Mouse (Mus musculus) limb, embryonic 12.5 days (tissue): ENCODE results near the gene Pten. TPM values are rescaled to one million over a fixed set of nuclear protein-coding genes. Genes with fewer than 3 reads are reported as not detected.

ENCODE experiments used
- ATAC-seq: fragments of 200-750 bp; cut with Nextera tagmentation; 2 replicates; pipeline ENCODE4 v1.8.0; 2017; ENCODE audit warnings: low read depth, moderate TSS enrichment; ENCODE audit not compliant: insufficient number of reproducible peaks, insufficient read depth, low FRiP score, low TSS enrichment
- H3K27ac ChIP-seq: fragments of 300-500 bp; sonication (generic); 2 replicates; pipeline ENCODE4 v1.5.1; 2016; ENCODE audit warnings: mild to moderate bottlenecking, moderate library complexity
- H3K27me3 ChIP-seq: fragments of 300-500 bp; sonication (generic); 2 replicates; pipeline ENCODE4 v1.6.1; 2016; ENCODE audit warnings: mild to moderate bottlenecking, moderate library complexity
- H3K36me3 ChIP-seq: fragments of 300-500 bp; sonication (generic); 2 replicates; pipeline ENCODE4 v1.6.1; 2016; ENCODE audit warnings: mild to moderate bottlenecking, moderate library complexity
- H3K4me1 ChIP-seq: fragments of 300-500 bp; sonication (generic); replicated peaks from 2 replicates; pipeline ENCODE4 v1.6.1; 2016
- H3K4me2 ChIP-seq: fragments of 300-500 bp; sonication (generic); 2 replicates; pipeline ENCODE4 v1.6.1; 2016; ENCODE audit warnings: mild to moderate bottlenecking, moderate library complexity
- H3K4me3 ChIP-seq: fragments of 300-500 bp; sonication (generic); replicated peaks from 2 replicates; pipeline ENCODE4 v1.5.1; 2016; ENCODE audit warnings: mild to moderate bottlenecking
- H3K9ac ChIP-seq: fragments of 300-500 bp; sonication (generic); replicated peaks from 2 replicates; pipeline ENCODE4 v1.6.1; 2016; ENCODE audit warnings: mild to moderate bottlenecking, moderate library complexity
- H3K9me3 ChIP-seq: fragments of 300-500 bp; sonication (generic); 2 replicates; pipeline ENCODE4 v1.6.1; 2016; ENCODE audit warnings: mild to moderate bottlenecking, moderate library complexity
- WGBS: fragments of 180-500 bp; shearing (Covaris S2); methylation state at CpG from one replicate; pipeline ENCODE4 v1.1.7; 2016; 5-methylcytosine and 5-hydroxymethylcytosine counted together
- polyA plus RNA-seq: library from polyadenylated mRNA; unstranded; fragments of >200 nt; fragmentation: Nextera tagmentation; extraction: Ambion mirVana; gene quantifications from 2 replicates; pipeline ENCODE4 v1.2.1, GENCODE M21; 2016

Pten gene
- polyA plus RNA-seq, result 9.3 and 10.2 TPM in 2 replicates

GRCm38 (mm10) chr19:32756900-32757725 is at the start of gene Pten:
Gene Pten, plus strand, starts transcription at chr19:32757497.
- H3K9ac ChIP-seq, result peak within 1 kb of the TSS; percentile 97
- H3K4me2 ChIP-seq, result peak within 1 kb of the TSS; percentile 95
- under 1% methylated on average over 73 of the region's 77 CpGs for WGBS
- no peaks in the 10 kb centered on the region for H3K36me3 ChIP-seq
- H3K27me3 ChIP-seq, result peaks cover 16% of the 10 kb centered on the region
- peak; percentile 86 for ATAC-seq
- H3K4me1 ChIP-seq, result peaks cover 15% of the 10 kb centered on the region
- peak within 1 kb of the TSS; percentile 99 for H3K27ac ChIP-seq
- H3K9me3 ChIP-seq, result no peaks in the 10 kb centered on the region
- H3K4me3 ChIP-seq, result peak within 1 kb of the TSS; percentile 96

GRCm38 (mm10) chr19:32708996-32709395 is 48.3 kb upstream of the Pten start:
- H3K27ac ChIP-seq, result no peak overlapping the region
- no peak for ATAC-seq
- no peaks in the 10 kb centered on the region for H3K9me3 ChIP-seq
- peaks cover 28% of the 10 kb centered on the region for H3K36me3 ChIP-seq
- WGBS, result 92% methylated on average over 5 of the region's 5 CpGs
- H3K9ac ChIP-seq, result no peak overlapping the region
- H3K27me3 ChIP-seq, result no peaks in the 10 kb centered on the region
- no peak overlapping the region for H3K4me2 ChIP-seq
- no peak overlapping the region for H3K4me3 ChIP-seq
- peaks cover 8% of the 10 kb centered on the region; the same call in 1 of the 2 replicates for H3K4me1 ChIP-seq

- WGBS, result 78% methylated on average over 3 of the region's 3 CpGs
- Histone ChIP-seq H3K4me1 (peaks cover 8% of the 10 kb centered on the region; the same call in 1 of the 2 replicates), H3K27ac (no peak overlapping the region), H3K27me3 (no peaks in the 10 kb centered on the region), H3K9me3 (no peaks in the 10 kb centered on the region), H3K9ac (no peak overlapping the region), H3K36me3 (peaks cover 15% of the 10 kb centered on the region), H3K4me2 (no peak overlapping the region), H3K4me3 (no peak overlapping the region)
- no peak for ATAC-seq
Observed at GRCm38 (mm10) chr19:32710288-32710687, 47.0 kb upstream of the Pten start.

- Histone ChIP-seq H3K27me3 (no peaks in the 10 kb centered on the region), H3K27ac (peak overlapping the region; percentile 87), H3K9me3 (no peaks in the 10 kb centered on the region), H3K4me1 (peaks cover 8% of the 10 kb centered on the region; the same call in 1 of the 2 replicates), H3K4me3 (peak overlapping the region; percentile 93), H3K9ac (peak overlapping the region; percentile 91), H3K36me3 (no peaks in the 10 kb centered on the region; the same call in 1 of the 2 replicates), H3K4me2 (peak overlapping the region; percentile 75)
- WGBS, result under 1% methylated on average over 62 of the region's 63 CpGs
- ATAC-seq, result peak; percentile 92
Observed at GRCm38 (mm10) chr19:32711761-32712541, 45.3 kb upstream of the Pten start.

- H3K4me1 ChIP-seq, result peaks cover 8% of the 10 kb centered on the region; the same call in 1 of the 2 replicates
- H3K9ac ChIP-seq, result peak overlapping the region; percentile 91
- H3K36me3 ChIP-seq, result no peaks in the 10 kb centered on the region; the same call in 1 of the 2 replicates
- peak; percentile 48 for ATAC-seq
- peak overlapping the region; percentile 75 for H3K4me2 ChIP-seq
- no peaks in the 10 kb centered on the region for H3K9me3 ChIP-seq
- H3K27ac ChIP-seq, result no peak overlapping the region; the same call in 1 of the 2 replicates
- no peaks in the 10 kb centered on the region for H3K27me3 ChIP-seq
- peak overlapping the region; percentile 93 for H3K4me3 ChIP-seq
- WGBS, result under 1% methylated on average over 11 of the region's 11 CpGs
Observed at GRCm38 (mm10) chr19:32712588-32713042, 44.7 kb upstream of the Pten start.

- ATAC-seq, result no peak
- H3K36me3 ChIP-seq, result no peaks in the 10 kb centered on the region; the same call in 1 of the 2 replicates
- WGBS, result 80% methylated on average over 3 of the region's 3 CpGs
Observed at GRCm38 (mm10) chr19:32713471-32713870, 43.8 kb upstream of the Pten start.

GRCm38 (mm10) chr19:32715201-32715600 is 42.1 kb upstream of the Pten start:
- Histone ChIP-seq H3K36me3 (no peaks in the 10 kb centered on the region), H3K27me3 (no peaks in the 10 kb centered on the region), H3K4me1 (peaks cover 8% of the 10 kb centered on the region; the same call in 1 of the 2 replicates), H3K4me3 (no peak overlapping the region), H3K4me2 (no peak overlapping the region), H3K27ac (no peak overlapping the region), H3K9ac (no peak overlapping the region), H3K9me3 (no peaks in the 10 kb centered on the region; the same call in 1 of the 2 replicates)
- no peak for ATAC-seq
- WGBS, result 13% methylated on average over 3 of the region's 3 CpGs

More at GRCm38 (mm10) chr19:32713471-32713870, 43.8 kb upstream of the Pten start:
- Histone ChIP-seq H3K27me3 (no peaks in the 10 kb centered on the region), H3K4me3 (no peak overlapping the region), H3K9ac (no peak overlapping the region), H3K9me3 (no peaks in the 10 kb centered on the region), H3K27ac (no peak overlapping the region), H3K4me2 (no peak overlapping the region), H3K4me1 (peaks cover 8% of the 10 kb centered on the region; the same call in 1 of the 2 replicates)

GRCm38 (mm10) chr19:32715681-32716080 is 41.6 kb upstream of the Pten start:
- Histone ChIP-seq H3K4me3 (no peak overlapping the region), H3K27ac (no peak overlapping the region), H3K4me2 (no peak overlapping the region), H3K27me3 (no peaks in the 10 kb centered on the region), H3K36me3 (no peaks in the 10 kb centered on the region), H3K4me1 (peaks cover 8% of the 10 kb centered on the region; the same call in 1 of the 2 replicates), H3K9me3 (no peaks in the 10 kb centered on the region; the same call in 1 of the 2 replicates), H3K9ac (no peak overlapping the region)
- ATAC-seq, result no peak

GRCm38 (mm10) chr19:32717590-32717989 is 39.7 kb upstream of the Pten start:
- H3K27me3 ChIP-seq, result no peaks in the 10 kb centered on the region
- H3K4me2 ChIP-seq, result no peak overlapping the region
- 72% methylated on average over 3 of the region's 3 CpGs for WGBS
- no peak for ATAC-seq
- H3K27ac ChIP-seq, result no peak overlapping the region
- no peaks in the 10 kb centered on the region; the same call in 1 of the 2 replicates for H3K9me3 ChIP-seq
- H3K4me3 ChIP-seq, result no peak overlapping the region
- H3K4me1 ChIP-seq, result no peaks in the 10 kb centered on the region
- no peak overlapping the region for H3K9ac ChIP-seq
- H3K36me3 ChIP-seq, result no peaks in the 10 kb centered on the region

- Histone ChIP-seq H3K27ac (no peak overlapping the region), H3K4me3 (no peak overlapping the region), H3K9ac (no peak overlapping the region), H3K9me3 (no peaks in the 10 kb centered on the region; the same call in 1 of the 2 replicates), H3K4me1 (no peaks in the 10 kb centered on the region), H3K36me3 (no peaks in the 10 kb centered on the region), H3K4me2 (no peak overlapping the region), H3K27me3 (no peaks in the 10 kb centered on the region; the same call in 1 of the 2 replicates)
- no peak for ATAC-seq
- 95% methylated on average over 1 of the region's 1 CpGs for WGBS
Observed at GRCm38 (mm10) chr19:32720319-32720718, 37.0 kb upstream of the Pten start.

GRCm38 (mm10) chr19:32723817-32724216 is 33.5 kb upstream of the Pten start:
- ATAC-seq, result no peak
- Histone ChIP-seq H3K9ac (no peak overlapping the region), H3K27me3 (peaks cover 25% of the 10 kb centered on the region), H3K9me3 (no peaks in the 10 kb centered on the region; the same call in 1 of the 2 replicates), H3K4me2 (no peak overlapping the region), H3K27ac (no peak overlapping the region), H3K4me1 (peaks cover 8% of the 10 kb centered on the region), H3K4me3 (no peak overlapping the region), H3K36me3 (no peaks in the 10 kb centered on the region)
- WGBS, result 18% methylated on average over 7 of the region's 7 CpGs
